Mouse (Mus musculus): Measurements from ENCODE around the gene Adh5.
"Not testable (repeated sequence)": the region's sequence is repeated elsewhere in the genome, so short reads cannot be mapped to it uniquely, and the experiment has no call there.

Gene Adh5

DNA sequence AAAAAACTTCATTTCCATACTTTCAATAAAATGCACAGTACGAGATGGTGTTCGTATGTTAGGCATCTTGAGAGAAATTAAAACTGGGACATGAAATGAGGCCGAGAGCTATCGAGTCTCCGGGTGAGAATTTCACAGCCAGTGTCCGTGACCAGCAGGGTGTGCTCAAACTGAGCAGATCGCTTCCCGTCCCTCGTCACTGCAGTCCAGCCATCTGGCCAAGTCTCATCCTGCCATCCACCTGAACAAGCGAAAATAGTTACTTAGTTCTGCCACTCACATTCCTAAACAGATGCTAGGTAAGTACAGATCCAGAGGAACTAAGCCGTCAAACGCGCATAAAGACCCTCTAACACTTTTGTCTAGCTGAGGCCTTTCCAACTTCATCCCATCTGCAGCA, 17.4 kb downstream of the Adh5 start:
- in situ Hi-C loops (cut with MboI), result no loop called here

DNA sequence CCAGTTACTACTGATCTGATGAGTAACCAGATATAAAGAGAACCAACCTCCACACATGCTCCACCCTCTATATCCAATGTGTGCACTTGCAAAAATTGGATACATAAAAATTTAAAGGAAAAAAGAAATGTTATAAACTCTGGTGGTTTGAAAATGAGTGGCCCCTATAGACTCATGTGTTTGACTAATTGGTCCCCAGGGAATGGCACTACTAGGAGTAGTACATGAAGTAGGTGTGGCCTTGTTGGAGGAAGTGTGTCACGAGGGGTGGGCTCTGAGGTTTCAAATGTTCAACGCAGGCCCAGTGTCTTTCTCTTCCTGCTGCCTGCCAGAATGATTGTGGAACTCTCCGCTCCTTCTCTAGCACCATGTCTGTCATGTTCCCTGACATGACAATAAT, 18.9 kb downstream of the Adh5 start:
- in situ Hi-C loops (cut with MboI), result no loop called here

- in situ Hi-C loops (cut with MboI), result no loop called here
Measured at GRCm38 (mm10) chr3:138463137-138463536, 20.2 kb downstream of the Adh5 start.

DNA sequence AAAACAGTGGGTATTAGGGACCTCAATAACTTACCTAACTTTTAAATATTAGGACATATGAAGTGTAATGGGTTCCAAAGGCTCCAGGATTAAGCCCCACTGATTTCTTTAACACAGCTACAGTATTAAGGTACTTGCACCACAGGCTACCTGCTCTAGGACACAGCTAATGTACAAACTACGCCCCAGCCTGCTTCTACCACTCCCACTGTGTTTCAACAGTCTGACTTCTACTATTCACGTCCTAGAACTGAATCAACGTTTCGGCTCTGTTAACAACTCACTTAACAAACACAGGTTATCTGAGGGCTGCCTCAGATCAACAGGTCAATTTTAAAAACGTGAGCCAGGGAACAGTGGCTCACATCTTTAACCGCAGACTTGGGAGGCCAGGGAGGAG, 20.9 kb downstream of the Adh5 start:
- in situ Hi-C loops (cut with MboI), result no loop called here

- in situ Hi-C loops (cut with MboI), result no loop called here
Measured at GRCm38 (mm10) chr3:138464573-138465147, 21.8 kb downstream of the Adh5 start.

GRCm38 (mm10) chr3:138466656-138467055, 23.8 kb downstream of the Adh5 start:
- in situ Hi-C loops (cut with MboI), result not testable (repeated sequence)

GRCm38 (mm10) chr3:138471066-138471465, 28.2 kb downstream of the Adh5 start:
- in situ Hi-C loops (cut with MboI), result no loop called here

- in situ Hi-C loops (cut with MboI), result no loop called here
Measured at GRCm38 (mm10) chr3:138479489-138479888, 36.6 kb downstream of the Adh5 start.

- in situ Hi-C loops (cut with MboI), result no loop called here
Measured at GRCm38 (mm10) chr3:138481526-138482284, 38.8 kb downstream of the Adh5 start.

DNA sequence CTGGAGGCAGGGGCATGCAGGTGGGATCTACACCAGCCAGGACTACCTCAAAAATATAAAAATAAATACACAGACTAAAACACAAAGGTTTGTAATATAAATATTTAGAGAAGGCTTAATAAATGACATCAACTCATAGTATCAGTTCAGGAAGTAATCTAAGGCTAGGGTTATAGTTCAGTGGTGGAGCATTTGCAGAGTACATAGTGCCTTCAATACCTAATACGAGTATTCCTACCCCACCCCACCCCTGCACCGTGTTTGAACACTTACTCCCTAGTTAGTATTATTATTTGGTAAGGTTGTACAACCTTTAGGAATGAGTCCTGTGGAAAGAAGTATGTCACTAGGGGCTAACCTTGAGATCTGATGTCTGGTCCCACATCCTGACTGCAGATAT, 40.3 kb downstream of the Adh5 start:
- in situ Hi-C loops (cut with MboI), result no loop called here

DNA sequence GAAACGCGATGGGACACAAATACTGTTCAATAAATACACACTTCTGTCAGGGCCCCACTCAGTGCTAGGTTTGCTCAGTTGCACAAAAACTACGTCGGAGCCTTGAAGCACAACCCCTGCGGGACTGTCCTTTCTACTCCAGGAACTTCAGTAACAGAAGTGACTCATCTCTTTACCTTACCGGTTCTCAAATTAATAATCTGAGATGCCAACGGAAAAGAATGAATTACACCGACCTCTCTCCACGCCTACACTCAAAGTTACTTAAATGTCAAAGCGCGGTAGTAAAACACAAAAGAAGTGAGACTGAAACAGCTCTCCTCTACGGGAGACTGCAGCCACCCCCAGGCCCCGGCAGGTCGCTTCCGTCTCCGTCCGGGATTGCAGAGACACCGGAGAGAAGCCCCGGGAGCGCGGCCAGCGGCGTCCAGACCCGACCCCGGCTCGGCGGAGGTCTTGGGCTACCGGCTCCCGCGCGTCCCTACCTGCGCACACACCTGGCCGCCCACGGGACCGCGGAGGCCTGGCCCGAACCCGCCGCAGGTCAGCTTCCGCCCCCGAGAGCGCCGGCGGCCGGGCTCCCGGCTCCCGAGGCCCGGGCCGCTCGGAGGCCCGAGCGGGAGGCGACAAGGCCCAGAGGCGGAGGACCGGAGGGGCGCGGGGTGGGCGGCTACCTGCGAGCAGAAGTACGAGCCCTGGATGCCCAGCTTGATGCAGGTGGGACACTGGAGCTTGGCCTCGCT, 45.9 kb downstream of the Adh5 start:
- in situ Hi-C loops (cut with MboI), result no loop called here

DNA sequence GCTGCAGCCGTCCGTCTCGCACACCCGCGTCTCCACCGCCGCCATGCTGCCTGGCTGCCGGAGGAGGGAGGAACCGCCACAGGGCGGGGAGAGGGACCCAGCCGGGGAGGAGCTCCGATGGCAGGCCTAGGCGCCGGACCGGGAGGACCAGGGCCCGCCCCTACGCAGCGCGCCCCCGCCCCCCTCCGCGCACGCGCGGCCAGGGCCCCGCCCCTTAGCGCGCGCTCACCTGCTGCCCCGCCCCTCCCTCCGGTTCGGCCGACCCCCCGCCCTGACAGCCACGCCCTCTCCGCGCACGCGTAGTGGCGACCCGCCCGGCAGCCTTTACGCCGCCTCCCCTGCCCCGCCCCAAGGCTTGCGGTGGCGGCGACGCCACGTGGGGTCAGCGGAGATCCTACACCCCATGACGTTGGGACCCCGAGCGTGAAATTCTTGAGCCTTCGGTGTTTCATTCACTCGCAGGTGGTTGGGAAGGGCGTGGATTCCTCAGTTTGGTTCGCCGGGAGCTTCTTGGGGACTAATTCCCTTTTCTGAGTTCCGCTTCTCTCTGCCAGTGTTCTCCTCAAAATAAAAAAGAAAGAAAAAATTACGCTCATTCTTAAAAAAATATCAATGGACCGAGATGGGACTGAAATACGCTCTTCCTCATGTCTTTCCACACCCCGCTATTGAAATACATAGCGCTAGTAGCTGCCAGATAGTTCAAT, 46.6 kb downstream of the Adh5 start, which contains the start of gene Metap1:
Gene Metap1, minus strand, starts transcription at position 189 of the 707 bp plus-strand sequence.
- in situ Hi-C loops (cut with MboI), result no loop called here

DNA sequence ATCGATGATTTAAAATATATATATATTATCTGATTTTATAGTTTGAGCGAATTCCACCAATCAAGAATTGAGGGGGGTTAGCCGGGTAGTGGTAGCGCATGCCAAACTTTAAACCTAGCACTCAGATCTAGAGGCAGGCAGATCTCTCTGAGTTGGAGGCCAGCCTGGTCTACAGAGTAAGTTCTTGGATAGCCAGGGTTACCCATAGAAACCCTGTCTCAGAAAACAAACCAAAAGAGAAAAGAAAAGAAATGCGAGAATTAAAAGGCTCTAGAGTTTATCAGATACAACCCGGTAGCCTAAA, 47.1 kb downstream of the Adh5 start:
- in situ Hi-C loops (cut with MboI), result no loop called here

DNA sequence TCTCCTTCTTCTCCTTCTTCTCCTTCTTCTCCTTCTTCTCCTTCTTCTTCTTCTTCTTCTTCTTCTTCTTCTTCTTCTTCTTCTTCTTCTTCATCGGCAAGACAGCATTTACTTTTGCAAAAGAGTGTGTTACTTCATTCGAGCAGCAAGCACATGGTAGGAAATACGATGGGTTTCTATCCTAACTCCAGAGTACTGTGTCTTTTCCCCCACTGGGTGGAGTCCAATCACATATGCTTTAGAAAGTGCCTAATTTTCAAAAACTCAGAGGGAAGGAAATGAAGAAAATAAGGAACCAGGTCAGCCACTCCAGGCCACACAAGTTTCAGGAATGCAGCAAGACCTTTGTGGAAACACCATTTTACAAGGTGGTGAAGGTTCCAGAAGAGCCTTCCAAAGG, 50.8 kb downstream of the Adh5 start:
- in situ Hi-C loops (cut with MboI), result no loop called here

DNA sequence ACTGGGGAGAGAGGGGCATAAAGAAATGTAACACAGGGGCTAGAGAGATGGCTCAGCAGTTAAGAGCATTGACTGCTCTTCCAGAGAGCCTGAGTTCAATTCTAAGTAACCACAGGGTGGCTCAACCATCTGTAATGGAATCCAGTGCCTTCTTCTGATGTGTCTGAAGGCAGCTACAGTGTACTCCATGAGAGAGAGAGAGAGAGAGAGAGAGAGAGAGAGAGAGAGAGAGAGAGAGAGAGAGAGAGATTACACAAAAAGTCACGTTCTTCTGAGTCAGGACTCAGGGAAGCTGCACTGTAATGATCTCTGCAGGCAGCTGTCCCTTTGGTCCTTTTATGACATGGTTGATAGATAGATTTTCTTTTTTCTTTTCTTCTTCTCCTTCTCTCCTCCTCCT, 51.7 kb downstream of the Adh5 start:
- in situ Hi-C loops (cut with MboI), result no loop called here

DNA sequence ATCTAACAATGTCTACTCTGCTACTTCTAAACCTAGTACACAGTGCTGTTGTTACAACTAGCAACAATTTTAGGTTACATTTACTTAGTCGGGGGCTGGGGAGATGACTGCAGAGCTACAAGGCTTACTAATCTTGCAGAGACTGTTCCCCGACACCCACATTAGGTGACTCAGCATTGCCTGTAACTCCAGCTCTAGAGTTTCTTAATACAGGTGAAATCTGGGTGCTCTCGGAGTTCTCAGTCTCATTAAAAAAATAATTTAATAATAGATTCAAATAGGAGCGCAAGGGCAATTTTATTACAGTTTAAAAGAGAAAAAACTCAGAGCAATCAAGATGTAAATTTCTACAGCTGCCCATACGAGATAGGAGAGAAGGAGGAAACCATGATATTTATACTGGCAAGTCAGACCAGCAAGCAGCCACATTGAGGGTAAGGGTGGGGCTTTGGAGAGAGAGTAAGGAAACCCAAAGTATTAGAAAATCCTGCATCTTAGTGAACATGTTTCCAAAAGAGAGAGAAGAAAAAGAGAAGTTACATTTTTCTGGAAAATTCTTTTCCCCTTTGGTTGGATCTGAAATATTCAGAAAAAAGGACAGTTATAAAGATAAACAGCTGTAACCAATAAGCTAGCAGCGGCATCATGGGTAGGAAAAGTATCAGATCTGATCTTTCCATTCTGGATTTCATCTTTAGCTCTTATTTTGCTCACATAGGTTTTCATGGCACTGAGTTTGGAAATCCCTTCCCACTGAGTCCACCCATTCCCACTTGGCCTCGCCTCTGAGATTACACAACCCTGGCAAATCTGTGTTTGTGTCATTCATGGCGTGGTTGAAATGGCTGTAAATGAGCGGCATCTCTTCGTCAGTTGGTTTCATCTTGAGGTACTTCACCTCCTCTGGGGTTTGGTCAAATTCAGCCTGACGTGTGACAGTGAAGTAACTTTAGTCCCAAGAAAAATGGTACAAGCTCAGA, 52.6 kb downstream of the Adh5 start:
- in situ Hi-C loops (cut with MboI), result no loop called here

DNA sequence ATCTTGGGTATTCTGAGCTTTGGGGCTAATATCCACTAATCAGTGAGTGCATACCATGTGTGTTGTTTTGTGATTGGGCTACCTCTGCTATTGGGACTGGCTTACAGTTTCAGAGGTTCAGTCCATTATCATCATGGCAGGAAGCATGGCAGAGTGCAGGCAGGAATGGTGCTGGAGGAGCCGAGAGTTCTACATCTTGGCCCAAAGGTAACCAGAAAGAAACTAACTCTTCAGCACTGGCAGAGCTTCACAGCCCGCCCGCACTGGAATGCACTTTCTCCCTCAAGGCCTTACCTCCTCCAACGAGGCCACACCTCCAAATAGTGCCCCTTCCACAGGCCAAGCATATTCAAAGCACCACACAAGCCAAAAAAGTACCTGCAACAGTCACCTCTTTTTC, 55.8 kb downstream of the Adh5 start:
- in situ Hi-C loops (cut with MboI), result no loop called here

- in situ Hi-C loops (cut with MboI), result no loop called here
Measured at GRCm38 (mm10) chr3:138499854-138500740, 57.2 kb downstream of the Adh5 start.

DNA sequence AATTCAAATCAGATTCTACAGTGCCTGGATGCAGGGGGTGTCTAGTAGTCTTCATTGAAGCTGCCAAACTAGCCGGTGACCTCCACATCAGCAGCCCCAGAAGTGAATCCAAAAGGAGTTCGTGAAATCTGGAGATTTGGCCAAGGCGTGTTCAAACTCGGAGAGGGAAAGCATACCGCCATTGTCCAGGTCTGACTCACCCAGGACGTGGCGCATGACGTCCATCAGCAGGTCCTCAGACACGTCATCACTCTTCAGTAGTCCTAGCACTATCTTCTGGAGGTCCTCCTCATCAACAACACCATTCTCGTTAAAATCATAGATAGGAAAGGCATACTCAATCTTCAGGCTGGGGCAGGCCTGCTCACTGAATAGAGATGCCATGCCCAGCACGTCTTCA, 60.9 kb downstream of the Adh5 start:
- in situ Hi-C loops (cut with MboI), result no loop called here

All from mature B cell (primary cell).